Mouse (Mus musculus): ENCODE measurements at regions not wholly inside any gene's neighbourhood (a gene's known extent, or its start where the extent isn't known, plus 50 kb on each side); places are given as distances from the start of the nearest gene placed in this dataset.

- no peak for DNase-seq (ENCODE audit: low spot score)
Measured at GRCm38 (mm10) chr14:25126544-25126943, 332.4 kb upstream of the Zmiz1 start.

- no peak for DNase-seq (ENCODE audit: low spot score)
Measured at GRCm38 (mm10) chr14:25127544-25128159, 331.3 kb upstream of the Zmiz1 start.

- no peak for DNase-seq (ENCODE audit: low spot score)
Measured at GRCm38 (mm10) chr14:25128160-25128547, 330.8 kb upstream of the Zmiz1 start.

GRCm38 (mm10) chr14:25135371-25135770 lies 323.6 kb upstream of the Zmiz1 start:
- DNase-seq (ENCODE audit: low spot score), result no peak

- no peak for DNase-seq (ENCODE audit: low spot score)
Measured at GRCm38 (mm10) chr14:25137312-25137711, 321.7 kb upstream of the Zmiz1 start.

GRCm38 (mm10) chr14:25138485-25138884 lies 320.5 kb upstream of the Zmiz1 start:
- no peak for DNase-seq (ENCODE audit: low spot score)

GRCm38 (mm10) chr14:25141933-25142332 lies 317.1 kb upstream of the Zmiz1 start:
- DNase-seq (ENCODE audit: low spot score), result no peak

- no peak for DNase-seq (ENCODE audit: low spot score)
Measured at GRCm38 (mm10) chr14:25143051-25143450, 315.9 kb upstream of the Zmiz1 start.

- DNase-seq (ENCODE audit: low spot score), result no peak
Measured at GRCm38 (mm10) chr14:25147731-25148130, 311.3 kb upstream of the Zmiz1 start.

GRCm38 (mm10) chr14:25150968-25151367 lies 308.0 kb upstream of the Zmiz1 start:
- no peak for DNase-seq (ENCODE audit: low spot score)

- DNase-seq (ENCODE audit: low spot score), result no peak
Measured at GRCm38 (mm10) chr14:25151485-25151884, 307.5 kb upstream of the Zmiz1 start.

GRCm38 (mm10) chr14:25153573-25153972 lies 305.4 kb upstream of the Zmiz1 start:
- DNase-seq (ENCODE audit: low spot score), result no peak

- no peak for DNase-seq (ENCODE audit: low spot score)
Measured at GRCm38 (mm10) chr14:25154180-25154579, 304.8 kb upstream of the Zmiz1 start.

- DNase-seq (ENCODE audit: low spot score), result no peak
Measured at GRCm38 (mm10) chr14:25155008-25155783, 303.8 kb upstream of the Zmiz1 start.

- no peak for DNase-seq (ENCODE audit: low spot score)
Measured at GRCm38 (mm10) chr14:25156171-25156570, 302.8 kb upstream of the Zmiz1 start.

GRCm38 (mm10) chr14:25161684-25162321 lies 297.2 kb upstream of the Zmiz1 start:
- no peak for DNase-seq (ENCODE audit: low spot score)

- DNase-seq (ENCODE audit: low spot score), result no peak
Measured at GRCm38 (mm10) chr14:25166217-25166616, 292.8 kb upstream of the Zmiz1 start.

GRCm38 (mm10) chr14:25167604-25168003 lies 291.4 kb upstream of the Zmiz1 start:
- no peak for DNase-seq (ENCODE audit: low spot score)

GRCm38 (mm10) chr14:25168310-25168709 lies 290.7 kb upstream of the Zmiz1 start:
- no peak for DNase-seq (ENCODE audit: low spot score)

- no peak for DNase-seq (ENCODE audit: low spot score)
Measured at GRCm38 (mm10) chr14:25173281-25173680, 285.7 kb upstream of the Zmiz1 start.

- DNase-seq (ENCODE audit: low spot score), result no peak
Measured at GRCm38 (mm10) chr14:25173873-25174272, 285.1 kb upstream of the Zmiz1 start.

GRCm38 (mm10) chr14:25174402-25174801 lies 284.6 kb upstream of the Zmiz1 start:
- no peak for DNase-seq (ENCODE audit: low spot score)

GRCm38 (mm10) chr14:25176206-25176605 lies 282.8 kb upstream of the Zmiz1 start:
- no peak for DNase-seq (ENCODE audit: low spot score)
